Mouse (Mus musculus): Measurements from ENCODE around the gene Sim2.

Sim2 gene

DNA sequence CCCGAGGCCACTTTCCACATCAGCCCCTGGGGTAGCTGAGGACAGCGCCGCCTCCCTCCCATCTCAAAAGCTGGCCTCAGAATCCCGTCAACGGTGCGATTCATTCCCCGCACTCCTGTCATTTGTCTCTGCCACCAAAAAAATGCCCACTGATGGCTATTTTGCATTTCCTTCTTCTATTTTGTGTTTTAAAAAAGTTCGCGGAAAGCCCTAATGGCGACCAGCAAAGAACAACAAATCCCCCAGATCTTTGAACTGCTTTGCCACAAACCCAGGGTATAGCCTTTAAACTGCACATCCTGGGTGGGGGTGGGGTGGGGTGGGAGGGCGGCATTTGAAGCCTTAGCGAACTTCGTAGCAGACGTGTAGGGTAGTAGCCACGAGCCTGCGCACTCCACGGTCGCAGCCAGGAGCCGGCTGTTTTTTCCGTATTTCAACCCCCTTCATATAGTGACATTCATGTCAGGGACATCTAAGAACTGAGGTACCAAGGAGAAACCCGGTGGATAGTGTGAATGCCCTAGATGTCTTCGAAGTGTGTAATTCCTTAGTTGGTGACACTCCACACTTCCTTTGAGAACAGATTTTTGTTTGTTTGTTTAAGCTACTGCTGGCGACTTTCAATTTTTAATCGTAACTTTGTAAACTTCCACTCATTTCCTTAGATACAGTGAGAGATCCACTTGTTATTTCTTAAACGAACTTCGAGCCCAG is 10.5 kb downstream of the Sim2 start:
- DNase-seq (ENCODE audit: low spot score), result peak; percentile 41

DNA sequence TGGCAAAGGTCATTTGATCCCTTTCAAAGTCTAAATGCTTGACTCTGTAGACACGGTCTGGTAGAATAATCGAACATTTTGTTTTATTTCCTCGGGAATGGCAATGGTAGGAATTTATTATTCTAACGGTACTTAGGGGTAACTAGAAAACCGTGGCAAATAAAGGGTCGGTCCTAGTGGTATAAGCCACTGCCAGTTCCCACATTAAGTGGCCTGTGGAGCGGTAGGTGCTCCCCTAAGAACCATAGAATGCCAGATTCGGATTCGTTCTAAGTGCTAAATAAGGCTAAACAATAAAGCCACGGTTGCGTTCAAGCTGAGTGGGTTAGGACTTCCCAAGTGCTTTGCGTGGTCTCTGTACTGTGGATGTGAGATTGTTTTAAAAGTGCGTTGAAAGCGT is 11.7 kb downstream of the Sim2 start:
- DNase-seq (ENCODE audit: low spot score), result no peak

DNA sequence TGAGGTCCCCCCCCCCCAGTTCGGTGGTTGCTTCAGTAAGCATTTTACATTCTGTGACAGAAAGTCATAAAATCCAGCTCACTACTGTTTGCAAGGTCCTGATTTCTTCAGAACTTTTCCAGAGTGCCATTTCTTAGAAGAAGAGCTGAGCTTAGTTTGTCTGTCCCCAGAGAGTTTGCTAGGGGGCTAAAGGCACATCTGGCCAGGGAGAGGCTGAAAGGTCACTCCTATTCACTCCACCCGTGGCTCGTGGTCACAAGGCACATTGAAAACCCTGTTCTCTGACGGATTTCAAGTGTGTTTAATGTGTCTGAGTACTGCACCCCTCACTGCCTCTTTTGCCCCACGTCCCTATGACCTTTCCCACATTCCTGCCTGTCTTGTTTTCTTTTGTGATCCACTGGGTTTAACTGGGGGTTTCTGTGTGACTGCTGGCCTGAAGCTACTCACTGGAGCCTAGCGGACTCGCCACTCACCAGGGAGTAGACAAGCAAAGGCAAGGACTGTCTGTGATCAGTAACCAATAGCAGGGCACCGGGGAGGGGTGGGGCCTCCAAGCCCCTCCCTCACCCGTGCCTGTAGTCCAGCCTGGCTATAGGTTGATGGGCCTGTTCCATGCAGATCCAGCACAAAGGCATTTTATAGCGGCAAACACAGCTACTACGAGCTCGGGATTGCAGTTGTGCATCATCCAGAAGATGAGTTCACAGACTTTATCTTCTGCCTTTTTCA is 13.2 kb downstream of the Sim2 start:
- DNase-seq (ENCODE audit: low spot score), result peak; percentile 71

DNA sequence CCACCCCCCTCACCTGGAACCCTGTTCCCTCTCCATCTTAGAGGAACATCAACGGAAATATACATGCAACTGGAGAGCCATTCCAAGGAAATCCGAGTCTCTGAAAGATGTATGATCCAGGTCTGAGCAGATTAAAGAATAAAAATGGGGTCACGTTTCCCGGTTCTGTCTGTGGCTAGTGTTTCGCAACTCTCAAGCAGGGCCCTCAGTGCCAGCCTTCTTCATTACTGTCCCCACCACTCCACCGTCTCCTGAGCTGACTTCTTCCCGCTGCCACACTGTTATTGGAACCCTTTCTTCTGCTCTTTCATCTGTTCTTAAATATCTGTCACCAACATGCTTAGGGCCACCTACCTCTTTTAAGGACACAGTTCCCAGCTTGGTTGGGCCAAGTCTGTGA is 28.4 kb downstream of the Sim2 start:
- no peak for DNase-seq (ENCODE audit: low spot score)

DNA sequence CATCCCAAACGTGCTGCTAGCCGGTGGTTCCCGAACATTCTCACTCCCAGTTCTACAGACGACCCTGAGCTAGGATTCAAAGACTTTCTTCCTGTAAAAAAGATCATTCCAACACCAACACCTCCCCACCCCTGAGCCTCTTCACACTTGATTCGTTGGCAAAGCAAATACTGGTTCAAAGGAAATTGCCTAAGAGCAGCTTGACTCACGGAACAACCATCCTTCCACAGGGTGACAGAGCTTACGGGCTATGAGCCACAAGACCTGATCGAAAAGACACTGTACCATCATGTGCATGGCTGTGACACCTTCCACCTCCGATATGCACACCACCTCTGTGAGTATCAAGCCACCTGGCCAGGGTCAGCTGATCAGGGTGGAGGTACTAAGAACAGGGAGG is 30.0 kb downstream of the Sim2 start:
- DNase-seq (ENCODE audit: low spot score), result no peak

DNA sequence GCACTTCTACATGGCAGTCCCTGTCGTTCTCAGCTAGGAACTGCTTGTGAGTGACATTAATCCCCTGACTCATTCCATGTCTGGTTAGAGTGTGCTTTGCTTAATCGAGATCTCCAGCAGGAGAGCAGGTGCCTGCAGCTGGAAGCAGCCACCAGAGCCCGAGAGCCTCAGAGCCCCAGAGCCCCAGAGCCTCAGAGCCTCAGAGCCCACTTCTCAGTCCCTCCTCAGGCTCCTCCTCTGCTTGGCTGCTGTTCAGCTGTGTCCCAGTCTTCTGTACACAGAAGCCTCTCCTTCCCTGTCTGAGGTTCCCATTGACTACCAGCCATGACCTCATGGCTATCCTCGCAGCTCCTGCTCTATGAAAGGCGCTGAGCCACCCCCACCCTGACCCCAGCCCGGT is 32.6 kb downstream of the Sim2 start:
- DNase-seq (ENCODE audit: low spot score), result no peak

DNA sequence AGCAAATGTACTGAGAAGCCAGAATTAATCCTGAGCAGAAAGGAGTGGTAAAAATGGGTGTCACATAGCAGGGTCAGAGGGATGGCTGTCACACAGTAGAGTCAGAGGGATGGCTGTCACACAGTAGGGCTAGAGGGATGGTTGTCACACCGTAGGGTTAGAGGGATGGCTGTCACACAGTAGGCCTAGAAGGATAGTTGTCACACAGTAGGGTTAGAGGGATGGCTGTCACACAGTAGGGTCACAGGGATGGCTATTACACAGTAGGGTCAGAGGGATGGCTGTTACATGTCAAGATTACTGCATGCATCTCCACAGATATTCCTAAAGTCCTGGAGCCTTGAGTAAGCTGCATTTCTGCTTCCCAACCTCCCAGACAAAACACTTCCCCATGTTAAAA is 33.7 kb downstream of the Sim2 start:
- DNase-seq (ENCODE audit: low spot score), result no peak

DNA sequence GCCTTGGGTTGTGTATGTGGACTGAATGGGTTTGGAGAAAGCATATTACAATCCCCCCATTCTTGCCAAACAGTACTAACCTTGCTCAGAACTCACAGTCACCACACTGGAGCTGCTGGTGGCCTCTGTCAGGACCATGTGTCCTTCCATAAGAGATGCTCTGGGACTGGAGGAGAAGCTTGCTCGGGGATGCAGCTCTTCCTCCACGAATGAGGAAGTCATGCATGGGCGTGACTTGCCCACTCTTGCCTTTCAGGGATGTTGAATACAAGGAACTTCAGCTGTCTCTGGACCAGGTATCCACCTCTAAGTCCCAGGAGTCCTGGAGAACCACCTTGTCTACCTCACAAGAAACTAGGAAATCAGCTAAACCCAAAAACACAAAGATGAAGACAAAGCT is 37.6 kb downstream of the Sim2 start:
- DNase-seq (ENCODE audit: low spot score), result no peak

DNA sequence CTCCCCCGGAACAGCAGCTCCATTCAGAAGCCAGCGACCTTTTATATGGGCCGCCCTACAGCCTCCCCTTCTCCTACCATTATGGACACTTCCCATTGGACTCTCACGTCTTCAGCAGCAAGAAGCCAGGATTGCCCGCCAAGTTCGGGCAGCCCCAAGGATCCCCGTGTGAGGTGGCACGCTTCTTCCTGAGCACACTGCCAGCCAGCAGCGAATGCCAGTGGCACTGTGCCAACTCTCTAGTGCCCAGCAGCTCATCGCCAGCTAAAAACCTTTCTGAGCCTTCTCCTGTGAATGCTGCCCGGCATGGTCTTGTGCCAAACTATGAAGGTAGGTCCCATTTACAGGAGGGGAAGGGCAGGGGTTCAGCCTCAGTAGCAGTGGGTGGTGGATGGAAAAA is 38.5 kb downstream of the Sim2 start:
- no peak for DNase-seq (ENCODE audit: low spot score)

DNA sequence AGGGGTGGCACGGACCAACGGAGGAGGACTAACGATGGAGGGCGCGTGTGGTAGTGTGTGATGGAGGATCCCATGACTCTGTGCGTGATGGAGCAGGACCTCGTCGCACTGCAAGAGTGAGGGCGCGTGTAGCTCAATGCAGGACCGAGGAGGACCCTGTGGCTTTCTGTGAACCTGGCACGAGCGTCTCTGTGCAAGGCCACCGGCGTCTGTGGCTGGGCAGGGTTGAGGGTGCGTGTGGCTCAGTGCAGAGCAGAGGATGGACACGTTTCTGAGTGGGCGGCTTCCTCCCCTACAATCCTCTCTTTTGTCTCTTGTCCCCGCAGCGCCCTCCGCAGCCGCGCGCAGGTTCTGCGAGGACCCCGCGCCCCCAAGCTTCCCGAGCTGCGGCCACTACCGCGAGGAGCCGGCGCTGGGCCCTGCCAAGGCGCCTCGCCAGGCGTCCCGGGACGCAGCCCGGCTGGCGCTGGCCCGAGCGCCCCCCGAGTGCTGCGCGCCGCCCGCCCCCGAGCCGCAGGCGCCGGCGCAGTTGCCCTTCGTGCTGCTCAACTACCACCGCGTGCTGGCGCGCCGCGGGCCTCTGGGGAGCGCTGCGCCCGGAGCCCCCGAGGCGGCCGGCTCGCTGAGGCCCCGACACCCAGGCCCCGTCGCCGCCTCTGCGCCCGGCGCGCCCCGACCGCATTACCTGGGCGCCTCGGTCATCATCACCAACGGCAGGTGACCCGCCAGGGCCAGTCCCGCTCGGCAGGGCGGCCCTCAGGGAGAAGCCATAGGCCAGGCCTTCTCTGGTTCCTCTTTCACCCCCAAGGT is 40.6 kb downstream of the Sim2 start:
- peak; percentile 44 for DNase-seq (ENCODE audit: low spot score)

DNA sequence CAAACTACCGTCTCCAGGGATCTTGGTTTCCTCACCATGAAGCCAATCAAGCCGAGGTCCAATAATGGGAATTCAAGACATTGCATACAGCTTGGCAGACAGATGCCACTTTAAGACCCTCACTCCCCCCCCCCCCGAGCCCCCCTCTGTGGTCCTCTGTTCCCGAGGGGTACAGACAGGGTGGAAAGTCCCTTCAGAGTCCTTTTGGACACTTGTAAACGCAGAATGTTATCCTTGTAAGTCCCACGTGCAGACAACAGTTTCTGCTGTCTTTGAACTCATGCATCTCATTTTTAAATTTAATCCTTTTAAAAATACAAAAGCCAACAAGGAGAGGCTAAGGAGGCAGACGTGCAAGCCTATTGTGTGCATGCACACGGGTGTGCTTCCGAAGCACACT is 41.5 kb downstream of the Sim2 start:
- no peak for DNase-seq (ENCODE audit: low spot score)

DNA sequence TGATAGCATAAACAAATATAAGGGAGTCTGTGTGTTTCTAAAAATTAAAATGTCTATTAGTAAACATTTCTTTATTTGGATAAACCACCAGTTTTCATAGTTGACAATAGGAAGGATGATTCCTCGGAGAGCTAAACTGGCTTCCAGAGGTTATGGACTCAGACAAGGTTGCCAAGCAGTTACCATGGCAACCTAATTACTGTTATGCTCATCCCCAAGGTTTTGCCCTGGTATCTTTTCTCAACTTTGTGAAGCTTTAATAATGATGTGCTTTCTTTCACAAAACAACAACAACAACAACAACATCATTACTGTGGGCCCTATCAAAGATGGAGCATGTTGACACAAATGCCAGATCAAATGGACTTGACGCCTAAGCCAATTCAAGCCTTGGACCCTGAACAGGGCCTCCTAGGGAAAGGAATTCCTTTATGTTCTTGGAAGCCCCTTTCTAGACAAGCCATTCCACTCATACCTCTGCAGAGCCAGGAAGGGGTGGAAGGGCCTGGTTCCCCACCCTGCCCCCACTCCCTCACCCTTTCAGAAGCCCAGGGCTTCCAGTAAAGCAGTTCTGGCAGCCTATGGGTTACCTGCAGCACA is 43.6 kb downstream of the Sim2 start:
- peak; percentile 61 for DNase-seq (ENCODE audit: low spot score)

DNA sequence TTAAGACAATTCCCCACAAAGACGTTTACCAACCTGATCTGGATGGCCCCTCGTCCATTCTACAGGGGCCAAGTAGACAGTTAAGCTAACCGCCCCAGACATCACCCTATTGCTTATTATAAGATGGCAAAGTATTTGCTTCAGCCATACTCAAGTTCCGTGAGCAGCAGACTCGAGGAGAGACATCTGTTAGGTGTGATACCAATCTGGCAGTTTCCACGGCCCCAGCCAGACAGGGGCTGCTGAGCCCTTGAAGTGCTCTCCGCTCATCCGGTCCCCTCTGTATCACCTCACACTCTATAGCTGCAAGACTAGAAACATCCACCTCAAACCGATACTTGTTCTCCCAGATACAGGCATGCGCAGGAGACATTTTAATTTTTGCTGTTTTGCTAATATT is 49.5 kb downstream of the Sim2 start:
- DNase-seq (ENCODE audit: low spot score), result no peak

DNA sequence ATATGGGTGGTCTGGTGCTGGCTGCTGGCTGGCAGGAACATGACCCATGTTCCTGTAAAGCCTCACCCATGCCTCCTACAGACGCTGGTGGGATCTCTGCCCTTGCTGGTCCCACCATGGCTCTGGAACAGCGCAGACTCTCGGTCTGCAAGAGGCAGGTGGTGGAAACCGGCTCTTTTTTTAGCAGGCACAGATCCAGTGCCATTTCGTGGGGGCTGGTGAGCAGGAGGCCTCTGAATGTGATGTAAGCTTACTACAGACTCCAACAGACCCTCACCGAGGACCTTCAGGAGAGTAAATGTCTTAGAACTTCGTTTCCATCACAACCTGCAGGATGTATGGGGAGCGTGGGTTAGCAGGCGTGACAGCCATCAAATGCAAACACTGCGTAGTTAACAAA is 56.0 kb downstream of the Sim2 start:
- DNase-seq (ENCODE audit: low spot score), result no peak

DNA sequence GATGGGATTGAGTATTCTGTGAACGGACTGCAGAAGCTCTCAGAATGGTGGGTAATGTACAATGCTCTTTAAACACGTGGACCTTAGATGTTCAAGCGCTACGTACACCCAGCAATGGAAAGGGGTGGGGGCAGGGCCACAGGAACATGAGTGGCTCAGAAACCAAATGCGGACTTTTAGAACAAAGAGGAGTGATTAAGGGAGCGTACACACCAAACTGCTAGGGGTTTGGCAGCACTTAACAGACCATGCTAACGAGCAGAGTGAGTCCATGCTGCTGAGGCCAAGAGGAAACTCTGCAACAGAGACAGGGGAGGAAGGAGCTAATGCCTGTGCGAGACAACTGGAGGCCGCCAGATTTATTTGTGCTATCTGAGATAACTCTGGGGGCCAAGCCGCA is 58.6 kb downstream of the Sim2 start:
- DNase-seq (ENCODE audit: low spot score), result peak; percentile 23

DNA sequence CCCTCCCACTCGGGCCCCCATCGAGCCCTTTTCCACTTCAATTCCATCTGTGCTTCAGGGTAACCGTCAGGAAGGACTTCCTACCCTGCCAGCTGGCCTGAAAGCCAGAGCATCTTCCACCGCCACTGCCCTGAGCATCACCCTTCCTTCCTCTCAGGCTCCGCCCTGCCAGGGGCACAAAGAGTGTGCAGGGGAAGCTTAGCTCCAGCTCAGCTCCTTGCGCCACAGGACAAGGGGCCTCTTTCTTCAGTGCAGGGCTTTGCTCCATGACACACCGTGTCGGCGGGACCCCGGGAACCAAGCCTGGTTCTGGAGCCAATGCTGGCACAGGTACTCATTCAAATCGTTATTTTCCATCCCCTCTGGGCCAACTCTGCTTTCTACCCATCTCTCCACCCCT is 63.4 kb downstream of the Sim2 start:
- peak; percentile 45 for DNase-seq (ENCODE audit: low spot score)

DNA sequence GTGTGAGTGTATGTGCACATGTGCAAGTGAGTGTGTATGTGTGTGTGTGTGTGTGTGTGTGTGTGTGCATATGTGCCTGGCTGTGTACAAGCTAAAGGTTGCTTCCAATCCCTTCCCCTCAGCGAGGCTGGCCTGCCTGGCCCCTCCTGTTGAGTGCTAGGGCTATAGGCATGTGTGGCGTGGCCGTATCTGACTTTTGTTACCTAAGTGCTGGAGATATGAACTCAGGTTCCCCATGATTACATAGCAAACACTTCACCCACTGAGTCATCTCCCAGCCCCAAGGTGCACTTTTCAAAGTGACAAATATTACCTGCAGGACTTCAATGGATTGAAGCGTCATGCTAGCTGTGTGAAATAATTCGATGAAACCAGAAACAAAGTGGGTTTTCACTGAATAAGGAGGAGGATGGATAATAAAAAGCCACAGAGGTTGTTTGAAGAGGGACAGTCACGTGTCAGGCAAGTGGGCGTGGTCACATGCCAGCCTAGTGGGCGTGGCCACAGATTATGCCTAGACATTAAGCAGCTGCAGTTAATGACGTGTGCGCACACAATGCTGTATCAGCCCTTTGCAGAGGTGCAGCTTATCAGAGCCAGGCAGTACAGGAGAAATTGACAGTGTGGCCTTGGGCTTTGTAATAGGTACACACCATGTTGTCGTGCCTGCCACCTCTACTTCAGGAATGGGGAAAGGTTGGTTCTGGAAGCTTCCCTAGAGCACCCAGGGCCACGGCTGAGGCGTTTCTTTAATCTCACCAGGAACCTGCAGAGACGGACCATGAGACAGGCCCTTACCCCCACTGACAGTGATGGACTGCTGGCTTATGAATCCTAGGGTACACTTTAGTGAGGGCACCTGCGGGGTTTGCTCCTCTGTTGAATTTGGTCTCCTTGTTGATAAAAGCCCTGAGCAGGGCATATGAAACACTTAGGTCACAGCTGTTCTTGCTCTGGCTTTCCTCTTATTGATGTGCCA is 65.7 kb downstream of the Sim2 start:
- DNase-seq (ENCODE audit: low spot score), result peak; percentile 62

DNA sequence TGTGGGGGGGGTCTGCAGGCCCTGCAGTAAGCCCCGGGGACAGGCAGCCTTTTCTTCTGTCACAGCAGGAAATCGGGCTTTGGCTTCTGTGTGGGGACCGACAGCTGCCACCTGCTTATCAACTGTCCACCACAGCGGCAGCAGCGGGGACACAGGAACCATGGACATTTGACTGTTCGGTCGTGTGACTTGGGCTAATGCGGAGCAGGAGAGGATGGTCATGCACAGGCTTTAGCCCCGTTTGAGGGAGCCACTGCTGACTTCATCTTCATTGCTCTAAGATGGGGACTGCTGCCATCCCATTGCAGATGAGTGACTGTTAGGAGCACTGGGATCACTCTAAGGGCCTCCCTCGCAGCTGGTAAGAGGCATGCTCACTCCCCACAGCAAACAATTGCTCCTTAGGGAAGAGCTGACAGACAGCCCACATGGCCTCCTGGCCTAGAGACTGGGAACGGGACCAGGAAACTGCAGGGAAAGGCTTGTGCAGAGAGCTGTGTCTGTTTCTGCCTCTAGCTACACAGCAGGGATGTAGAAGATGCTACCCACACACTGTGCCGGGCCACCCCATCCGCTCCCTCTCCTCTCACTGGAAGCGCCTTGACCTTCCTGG is 70.4 kb downstream of the Sim2 start:
- peak; percentile 25 for DNase-seq (ENCODE audit: low spot score)

DNA sequence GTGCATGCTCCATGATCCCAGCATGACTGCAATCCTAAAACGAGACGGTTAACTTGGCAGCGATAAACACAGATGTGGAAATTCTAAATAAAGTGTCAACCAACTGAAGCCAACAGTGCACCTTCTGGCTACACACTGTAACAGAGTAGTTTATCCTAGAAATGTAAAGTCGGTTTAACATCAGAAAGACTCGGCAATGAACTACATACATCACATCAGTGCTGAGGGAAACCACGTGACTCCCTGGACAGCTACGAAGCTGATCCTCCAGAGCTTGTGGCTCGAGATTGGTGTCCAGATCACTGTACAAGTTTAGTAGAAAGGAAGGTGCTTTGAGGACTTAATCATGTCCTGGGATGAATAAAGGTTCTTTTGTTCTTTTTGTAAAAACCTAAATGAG is 73.1 kb downstream of the Sim2 start:
- DNase-seq (ENCODE audit: low spot score), result no peak

DNA sequence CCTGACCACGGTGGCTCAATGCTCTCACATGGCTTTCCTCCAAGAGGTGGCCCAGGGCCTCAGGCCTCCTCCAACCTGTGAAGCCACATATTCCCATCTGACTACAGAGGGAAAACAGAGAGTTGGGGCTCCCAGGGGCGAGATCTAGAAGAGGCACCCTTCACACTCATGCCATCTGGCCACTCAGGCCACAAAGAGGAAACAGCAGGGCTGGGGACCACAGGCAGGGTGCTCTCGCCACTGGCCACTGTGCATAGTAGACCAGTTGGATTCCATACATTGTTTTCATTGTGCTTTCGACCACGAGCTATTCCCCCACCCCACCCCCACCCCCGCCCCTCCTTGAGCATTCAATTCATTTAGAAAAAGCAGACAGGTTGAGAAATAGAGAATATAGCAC is 77.3 kb downstream of the Sim2 start:
- DNase-seq (ENCODE audit: low spot score), result no peak

DNA sequence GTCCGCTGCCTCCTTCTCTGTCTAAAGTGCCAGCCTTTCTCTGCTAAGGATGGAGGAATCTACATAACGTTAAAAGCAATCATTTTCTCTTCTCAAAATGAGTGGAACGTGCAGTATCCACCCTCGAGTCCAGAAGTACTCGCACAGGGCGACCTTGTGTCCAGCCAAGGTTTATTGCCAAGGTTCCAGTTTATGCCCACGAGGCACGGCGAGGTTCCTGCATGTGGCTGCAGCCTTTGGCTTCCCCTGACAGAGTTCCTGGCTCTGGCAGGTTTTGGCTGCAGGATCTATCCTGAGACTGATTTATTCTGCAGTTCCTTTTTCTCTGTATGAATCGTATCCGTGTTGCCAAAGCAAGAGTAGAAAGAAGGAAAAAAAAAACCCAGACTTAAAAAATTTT is 78.3 kb downstream of the Sim2 start:
- DNase-seq (ENCODE audit: low spot score), result no peak

Measured in embryo, embryonic 10 days (tissue).